In genomic region chr4:41775840-41776239, GRCm38 (mm10) we compare ENCODE assay signal across 22 mouse cellular contexts. TPM values are rescaled to one million over a fixed set of nuclear protein-coding genes. Genes with fewer than 3 reads are reported as not detected.
"Had no signal": no experiment of that assay in that cellular context is flagged by ENCODE, and none has a peak within 500 bp of the region (broad histone marks: within the 10 kb centered on the region; RNA-seq: fewer than 3 reads in every experiment).

No protein-coding gene starts in this region.

RNA-seq across cellular contexts. Expression of gene Ccl27a, which starts 1.8 kb away (rescaled TPM):
- total RNA-seq: monocyte, adult 5-6 weeks had no signal
- polyA plus RNA-seq: myocyte had no signal

RNA-seq across cellular contexts. Expression of gene Arid3c, which starts 44.9 kb away (rescaled TPM):
- total RNA-seq: liver, adult 2 months; megakaryocyte progenitor cell, adult 5-6 weeks; megakaryocyte, adult 5-6 weeks; megakaryocyte-erythroid progenitor cell, adult 5-6 weeks; monocyte, adult 5-6 weeks had no signal
- polyA plus RNA-seq: limb, embryonic 10.5 days; limb, embryonic 11.5 days; limb, embryonic 12.5 days; limb, embryonic 15.5 days; liver, adult 2 months; liver, embryonic 11.5 days; liver, embryonic 12.5 days; liver, embryonic 13.5 days; liver, embryonic 14.5 days; liver, embryonic 15.5 days; liver, embryonic 16.5 days; liver, postnatal 0 days; lung, adult 2 months; lung, embryonic 14.5 days; lung, embryonic 15.5 days; lung, embryonic 16.5 days; macrophage; myocyte had no signal
